Mouse (Mus musculus): ENCODE results near the gene Vps9d1. TPM values are rescaled to one million over a fixed set of nuclear protein-coding genes. Genes with fewer than 3 reads are reported as not detected.
A peak's percentile ranks its signal among the peaks of the same experiment; 100 is the strongest.
"Not testable (repeated sequence)": the region's sequence is repeated elsewhere in the genome, so short reads cannot be mapped to it uniquely, and the experiment has no call there.

The Vps9d1 gene
- polyA plus RNA-seq (2012; rRNA removed): 111 and 112 TPM in 2 replicates

DNA sequence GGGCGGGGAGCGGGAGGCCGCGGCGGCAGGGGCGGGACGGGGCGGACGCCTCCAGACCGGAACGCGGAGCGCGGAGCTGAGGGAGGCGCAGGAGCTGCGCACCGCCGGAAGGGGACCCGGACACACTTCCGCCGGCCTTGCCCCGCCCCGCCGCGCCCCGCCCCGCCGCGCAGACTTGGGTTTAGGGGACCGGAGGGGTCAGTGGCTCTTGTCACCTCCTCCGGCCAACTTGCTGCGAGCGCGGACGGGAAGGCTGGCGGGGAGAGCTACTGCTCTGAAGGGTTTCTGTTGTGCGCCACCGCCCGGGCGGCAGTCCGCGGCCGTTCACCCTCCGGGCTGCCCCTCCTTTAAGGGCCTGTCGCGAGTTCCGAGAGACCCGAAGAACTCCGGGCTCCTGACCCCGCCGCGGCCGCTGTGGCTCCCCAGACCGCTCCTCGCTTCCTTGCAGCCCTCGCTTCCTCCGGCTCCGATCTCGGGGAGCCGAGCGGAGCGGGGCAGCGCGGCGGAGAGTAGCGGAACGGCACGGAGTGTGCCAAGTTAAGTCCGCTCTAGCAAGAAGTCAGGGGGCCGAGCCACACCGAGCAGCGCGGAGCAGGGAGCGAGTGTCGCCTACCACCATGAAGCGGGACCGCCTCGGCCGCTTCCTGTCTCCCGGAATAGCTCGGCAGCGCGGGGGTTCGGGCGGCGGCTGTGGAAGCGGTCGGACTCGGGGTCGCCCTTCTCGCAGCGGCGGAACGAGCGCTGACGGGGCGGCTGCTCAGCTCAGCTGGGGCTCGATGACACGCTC is at the start of gene Vps9d1, which contains the start of gene Zfp276:
TSS of gene Vps9d1 (minus strand) at position 250 of the 787 bp plus-strand sequence.
TSS of gene Zfp276 (plus strand) at position 97 of the 787 bp plus-strand sequence.
- peak within 1 kb of the TSS; percentile 86 for H3K27ac ChIP-seq (ENCODE audit: insufficient read depth, low read length)
- no peak for TF ChIP-seq CTCF (IDR thresholded peaks at IDR 0.05; ENCODE audit: extremely low read depth, insufficient read depth, low read length)
- TF ChIP-seq POLR2A (IDR thresholded peaks at IDR 0.05; ENCODE audit: extremely low read depth, insufficient read depth, low read length): peak; percentile 19; the same call in 1 of the 2 replicates
- H3K4me1 ChIP-seq (ENCODE audit: control insufficient read depth, insufficient read depth, low read length): peaks cover 10% of the 10 kb centered on the region
- H3K4me3 ChIP-seq (ENCODE audit: insufficient read depth, low read length): peak within 1 kb of the TSS; percentile 87

DNA sequence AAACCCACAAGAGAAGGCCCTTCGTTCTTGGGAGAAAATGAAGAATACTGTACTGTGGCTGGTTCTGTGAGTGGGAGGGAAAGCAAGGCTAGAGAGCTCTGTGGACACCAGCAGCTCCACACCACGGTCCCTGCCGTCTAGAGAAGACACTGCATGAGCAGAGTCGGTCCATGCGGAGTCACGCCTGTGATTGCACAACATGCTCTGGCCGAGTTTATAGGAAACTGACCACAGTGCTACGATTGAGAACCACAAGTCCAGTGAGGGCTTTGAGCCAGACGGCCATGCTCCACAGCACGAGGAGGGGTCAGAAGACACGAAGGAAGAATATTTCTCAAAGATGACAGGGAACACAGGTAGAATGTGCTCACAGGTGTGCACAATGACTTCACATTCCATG is 44.2 kb upstream of the Vps9d1 start:
- H3K27ac ChIP-seq (ENCODE audit: insufficient read depth, low read length): no peak overlapping the region
- H3K4me3 ChIP-seq (ENCODE audit: insufficient read depth, low read length): no peak overlapping the region
- TF ChIP-seq POLR2A (IDR thresholded peaks at IDR 0.05; ENCODE audit: extremely low read depth, insufficient read depth, low read length) (no peak), CTCF (IDR thresholded peaks at IDR 0.05; ENCODE audit: extremely low read depth, insufficient read depth, low read length) (no peak)
- no peaks in the 10 kb centered on the region for H3K4me1 ChIP-seq (ENCODE audit: control insufficient read depth, insufficient read depth, low read length)

- Histone ChIP-seq H3K4me3 (ENCODE audit: insufficient read depth, low read length) (no peak overlapping the region), H3K27ac (ENCODE audit: insufficient read depth, low read length) (no peak overlapping the region), H3K4me1 (ENCODE audit: control insufficient read depth, insufficient read depth, low read length) (no peaks in the 10 kb centered on the region)
- TF ChIP-seq POLR2A (IDR thresholded peaks at IDR 0.05; ENCODE audit: extremely low read depth, insufficient read depth, low read length): no peak
- TF ChIP-seq CTCF (IDR thresholded peaks at IDR 0.05; ENCODE audit: extremely low read depth, insufficient read depth, low read length): no peak
Observed at GRCm38 (mm10) chr8:123292785-123293184, 38.6 kb upstream of the Vps9d1 start.

DNA sequence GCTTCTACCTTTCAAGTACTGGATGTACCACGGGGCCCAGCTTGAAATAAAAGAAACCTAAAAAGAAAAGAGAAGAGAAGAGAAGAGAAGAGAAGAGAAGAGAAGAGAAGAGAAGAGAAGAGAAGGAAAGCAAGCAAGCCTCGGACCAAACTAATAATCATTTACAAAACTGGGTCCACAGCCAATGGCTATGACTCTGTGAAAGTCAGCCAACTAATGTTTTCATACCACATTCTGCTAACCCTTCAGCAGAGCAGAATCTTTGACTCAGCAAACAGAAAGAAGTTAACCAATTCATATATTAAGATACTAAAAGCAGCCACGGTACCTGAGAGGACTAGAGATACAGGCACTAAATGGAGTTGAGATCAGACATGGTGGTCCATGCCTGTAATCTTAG is 38.1 kb upstream of the Vps9d1 start:
- no peak overlapping the region for H3K4me3 ChIP-seq (ENCODE audit: insufficient read depth, low read length)
- H3K27ac ChIP-seq (ENCODE audit: insufficient read depth, low read length): no peak overlapping the region
- no peak for TF ChIP-seq POLR2A (IDR thresholded peaks at IDR 0.05; ENCODE audit: extremely low read depth, insufficient read depth, low read length)
- no peaks in the 10 kb centered on the region for H3K4me1 ChIP-seq (ENCODE audit: control insufficient read depth, insufficient read depth, low read length)

DNA sequence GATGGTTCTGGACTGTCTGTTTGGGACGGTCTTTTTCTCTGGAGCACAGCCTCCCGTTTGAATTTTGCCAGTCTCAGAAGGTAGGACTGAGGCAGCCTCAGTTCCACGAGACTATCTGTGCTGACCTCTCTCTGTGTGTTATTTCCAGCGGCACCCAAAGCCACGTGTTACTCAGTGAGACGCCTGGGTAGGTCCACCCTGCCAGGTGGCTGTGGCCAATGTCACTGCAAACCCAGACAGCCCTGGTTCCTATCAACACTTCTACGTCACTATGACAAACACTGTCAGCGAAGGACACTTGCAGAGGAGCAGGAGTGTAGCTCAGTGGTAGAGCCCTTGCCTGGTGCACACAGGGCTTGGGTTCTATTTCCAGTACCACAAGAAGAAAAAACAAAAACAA is 37.6 kb upstream of the Vps9d1 start:
- H3K27ac ChIP-seq (ENCODE audit: insufficient read depth, low read length): no peak overlapping the region

GRCm38 (mm10) chr8:123290679-123291078 is 36.5 kb upstream of the Vps9d1 start:
- no peak for TF ChIP-seq CTCF (IDR thresholded peaks at IDR 0.05; ENCODE audit: extremely low read depth, insufficient read depth, low read length)
- no peak for TF ChIP-seq POLR2A (IDR thresholded peaks at IDR 0.05; ENCODE audit: extremely low read depth, insufficient read depth, low read length)
- Histone ChIP-seq H3K4me3 (ENCODE audit: insufficient read depth, low read length) (no peak overlapping the region), H3K27ac (ENCODE audit: insufficient read depth, low read length) (no peak overlapping the region), H3K4me1 (ENCODE audit: control insufficient read depth, insufficient read depth, low read length) (no peaks in the 10 kb centered on the region)

More for the DNA sequence above, 37.6 kb upstream of the Vps9d1 start:
- H3K4me1 ChIP-seq (ENCODE audit: control insufficient read depth, insufficient read depth, low read length): no peaks in the 10 kb centered on the region
- no peak overlapping the region for H3K4me3 ChIP-seq (ENCODE audit: insufficient read depth, low read length)
- TF ChIP-seq POLR2A (IDR thresholded peaks at IDR 0.05; ENCODE audit: extremely low read depth, insufficient read depth, low read length) (no peak), CTCF (IDR thresholded peaks at IDR 0.05; ENCODE audit: extremely low read depth, insufficient read depth, low read length) (no peak)

DNA sequence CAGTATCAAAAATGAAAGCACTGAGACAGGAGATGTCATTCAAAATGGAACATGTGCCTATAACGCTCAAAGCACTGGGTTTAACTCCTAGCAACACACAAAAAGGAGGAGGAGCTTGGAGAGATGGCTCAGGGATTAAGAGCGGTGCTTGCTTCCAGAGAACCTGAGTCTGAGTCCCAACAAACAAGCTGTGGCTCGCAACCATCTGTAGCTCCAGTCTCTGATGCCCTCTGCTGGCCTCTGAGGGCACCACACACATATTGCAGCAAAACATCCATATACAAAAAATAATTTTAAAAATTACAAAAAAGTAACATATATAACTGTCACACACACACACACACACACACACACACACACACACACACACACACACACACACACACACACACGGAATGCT is 36.0 kb upstream of the Vps9d1 start:
- Histone ChIP-seq H3K4me3 (ENCODE audit: insufficient read depth, low read length) (no peak overlapping the region), H3K4me1 (ENCODE audit: control insufficient read depth, insufficient read depth, low read length) (no peaks in the 10 kb centered on the region), H3K27ac (ENCODE audit: insufficient read depth, low read length) (no peak overlapping the region)
- TF ChIP-seq CTCF (IDR thresholded peaks at IDR 0.05; ENCODE audit: extremely low read depth, insufficient read depth, low read length) (peak; percentile 43), POLR2A (IDR thresholded peaks at IDR 0.05; ENCODE audit: extremely low read depth, insufficient read depth, low read length) (no peak)

GRCm38 (mm10) chr8:123287362-123287761 is 33.2 kb upstream of the Vps9d1 start:
- H3K4me1 ChIP-seq (ENCODE audit: control insufficient read depth, insufficient read depth, low read length): no peaks in the 10 kb centered on the region
- TF ChIP-seq CTCF (IDR thresholded peaks at IDR 0.05; ENCODE audit: extremely low read depth, insufficient read depth, low read length) (no peak), POLR2A (IDR thresholded peaks at IDR 0.05; ENCODE audit: extremely low read depth, insufficient read depth, low read length) (no peak)
- H3K4me3 ChIP-seq (ENCODE audit: insufficient read depth, low read length): no peak overlapping the region
- H3K27ac ChIP-seq (ENCODE audit: insufficient read depth, low read length): no peak overlapping the region

GRCm38 (mm10) chr8:123284493-123284892 is 30.3 kb upstream of the Vps9d1 start:
- TF ChIP-seq CTCF (IDR thresholded peaks at IDR 0.05; ENCODE audit: extremely low read depth, insufficient read depth, low read length) (no peak), POLR2A (IDR thresholded peaks at IDR 0.05; ENCODE audit: extremely low read depth, insufficient read depth, low read length) (no peak)
- no peaks in the 10 kb centered on the region for H3K4me1 ChIP-seq (ENCODE audit: control insufficient read depth, insufficient read depth, low read length)

GRCm38 (mm10) chr8:123283991-123284390 is 29.8 kb upstream of the Vps9d1 start:
- TF ChIP-seq POLR2A (IDR thresholded peaks at IDR 0.05; ENCODE audit: extremely low read depth, insufficient read depth, low read length) (no peak), CTCF (IDR thresholded peaks at IDR 0.05; ENCODE audit: extremely low read depth, insufficient read depth, low read length) (no peak)
- Histone ChIP-seq H3K4me3 (ENCODE audit: insufficient read depth, low read length) (no peak overlapping the region), H3K27ac (ENCODE audit: insufficient read depth, low read length) (no peak overlapping the region), H3K4me1 (ENCODE audit: control insufficient read depth, insufficient read depth, low read length) (no peaks in the 10 kb centered on the region)

More at GRCm38 (mm10) chr8:123284493-123284892, 30.3 kb upstream of the Vps9d1 start:
- Histone ChIP-seq H3K4me3 (ENCODE audit: insufficient read depth, low read length) (no peak overlapping the region), H3K27ac (ENCODE audit: insufficient read depth, low read length) (no peak overlapping the region)

DNA sequence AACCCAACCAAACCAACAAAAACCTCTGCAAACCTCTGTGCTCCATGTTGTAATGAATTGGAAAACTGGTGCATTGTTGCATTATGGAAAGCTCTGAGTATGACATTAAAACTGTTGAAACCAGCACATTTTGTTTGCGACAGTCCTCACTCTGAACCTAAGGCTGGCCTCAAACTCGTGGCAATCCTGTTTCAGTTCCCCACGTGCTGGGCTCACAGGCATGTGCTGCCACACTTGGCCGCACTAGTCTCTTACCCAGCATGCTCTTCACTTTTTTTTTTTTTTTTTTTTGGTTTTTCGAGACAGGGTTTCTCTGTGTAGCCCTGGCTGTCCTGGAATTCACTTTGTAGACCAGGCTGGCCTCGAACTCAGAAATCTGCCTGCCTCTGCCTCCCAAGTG is 28.8 kb upstream of the Vps9d1 start:
- not testable (repeated sequence) for H3K4me3 ChIP-seq (ENCODE audit: insufficient read depth, low read length); H3K4me1 ChIP-seq (ENCODE audit: control insufficient read depth, insufficient read depth, low read length); H3K27ac ChIP-seq (ENCODE audit: insufficient read depth, low read length)

All from cortical plate, adult 2 months (tissue).